Mouse (Mus musculus): ENCODE data around the gene Tmem192.

- TF ChIP-seq CTCF (IDR thresholded peaks at IDR 0.05; ENCODE audit: extremely low read depth, insufficient read depth, insufficient read length, insufficient replicate concordance) = no peak
- no peak for TF ChIP-seq POLR2A (IDR thresholded peaks at IDR 0.05; ENCODE audit: low read depth, low read length)
Measured at GRCm38 (mm10) chr8:64952101-64952500, 5.1 kb downstream of the Tmem192 start.
